Mouse (Mus musculus): ENCODE data around the gene Rc3h1. TPM values are rescaled to one million over a fixed set of nuclear protein-coding genes. Genes with fewer than 3 reads are reported as not detected.

Gene Rc3h1
- polyA plus RNA-seq, 1 experiment from 2014 or later, result 8.7 TPM

DNA sequence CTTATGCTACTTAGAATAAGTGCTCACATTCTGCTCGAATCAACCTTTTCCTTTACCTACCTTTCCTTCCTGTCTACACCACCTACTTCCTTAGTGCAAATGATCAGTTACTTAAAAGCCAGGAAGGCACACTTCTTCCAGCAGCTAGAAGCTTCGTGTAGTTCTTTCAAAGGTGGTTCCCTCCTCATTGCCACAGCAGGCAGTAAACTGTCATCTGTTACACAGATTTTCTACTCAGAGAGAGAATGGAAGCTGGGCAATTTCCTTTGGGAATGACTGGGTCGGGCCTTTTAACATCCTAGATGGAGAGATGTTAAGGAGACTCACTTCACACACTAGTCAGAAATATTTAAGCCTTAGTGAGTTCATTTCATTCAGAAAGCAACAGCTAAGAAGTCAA is 99.3 kb downstream of the Rc3h1 start:
- H3K4me1 ChIP-seq, result 0 out of 2 replicates have a peak, but pooled peaks cover 2% of the 10 kb centered on the region
- no peak for ATAC-seq (ENCODE audit: low FRiP score, low read depth)
- no peaks in the 10 kb centered on the region for H3K27me3 ChIP-seq (replicated peaks)
- H3K9me3 ChIP-seq, result no peaks in the 10 kb centered on the region
- no peak overlapping the region for H3K9ac ChIP-seq
- H3K27ac ChIP-seq, result no peak overlapping the region
- H3K36me3 ChIP-seq, result peaks cover 3% of the 10 kb centered on the region; the same call in 1 of the 2 replicates
- H3K4me2 ChIP-seq (replicated peaks), result no peak overlapping the region
- 43% methylated on average over 3 of the region's 3 CpGs for WGBS
- no peak overlapping the region for H3K4me3 ChIP-seq

DNA sequence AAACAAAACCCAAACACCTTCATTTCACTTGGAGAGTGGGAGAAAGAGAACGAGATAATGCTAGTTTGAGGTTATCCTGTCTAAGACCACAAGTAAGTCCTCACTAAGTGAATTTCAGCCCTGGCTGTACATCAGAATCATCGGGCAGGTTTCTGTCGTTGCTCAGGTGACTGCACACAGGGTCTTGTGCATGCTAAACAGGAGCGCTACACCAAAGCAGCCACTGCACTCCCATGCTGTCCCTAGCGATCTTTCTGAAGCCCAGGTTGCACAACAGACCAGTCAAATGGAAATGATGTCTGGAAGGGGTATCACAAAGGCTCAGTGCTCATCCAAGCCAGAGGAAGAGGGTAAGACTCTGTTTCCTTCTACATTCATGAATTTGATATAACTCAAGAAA is 100.3 kb downstream of the Rc3h1 start:
- Histone ChIP-seq H3K4me2 (replicated peaks) (no peak overlapping the region), H3K9ac (no peak overlapping the region), H3K27ac (no peak overlapping the region), H3K4me3 (no peak overlapping the region), H3K9me3 (no peaks in the 10 kb centered on the region), H3K36me3 (peaks cover 4% of the 10 kb centered on the region; the same call in 1 of the 2 replicates), H3K27me3 (replicated peaks) (no peaks in the 10 kb centered on the region), H3K4me1 (0 out of 2 replicates have a peak, but pooled peaks cover 2% of the 10 kb centered on the region)
- ATAC-seq (ENCODE audit: low FRiP score, low read depth), result no peak
- 82% methylated on average over 5 of the region's 5 CpGs for WGBS

DNA sequence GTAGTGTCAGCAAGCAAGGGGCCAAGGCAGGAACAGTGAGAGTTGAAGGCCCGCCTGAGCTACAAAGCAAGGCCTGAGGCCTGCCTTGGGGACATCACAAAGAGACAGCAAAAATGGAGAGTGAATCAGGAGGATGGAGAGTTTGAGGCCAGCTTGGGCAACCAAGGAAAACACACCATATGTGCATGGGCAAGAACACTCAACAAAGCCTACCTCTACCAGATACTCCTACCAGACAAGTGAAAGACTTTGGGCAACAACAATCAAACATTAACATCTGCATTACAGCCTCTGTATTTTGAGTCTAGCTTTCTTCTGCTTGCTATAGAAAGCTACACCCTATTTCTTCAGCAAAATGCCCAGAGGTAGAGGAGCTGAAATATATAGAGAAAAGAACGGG is 101.8 kb downstream of the Rc3h1 start:
- no peak for ATAC-seq (ENCODE audit: low FRiP score, low read depth)
- Histone ChIP-seq H3K36me3 (peaks cover 17% of the 10 kb centered on the region; the same call in 1 of the 2 replicates), H3K4me3 (no peak overlapping the region), H3K27ac (no peak overlapping the region), H3K4me1 (0 out of 2 replicates have a peak, but pooled peaks cover 2% of the 10 kb centered on the region), H3K9me3 (no peaks in the 10 kb centered on the region), H3K27me3 (replicated peaks) (no peaks in the 10 kb centered on the region), H3K4me2 (replicated peaks) (no peak overlapping the region), H3K9ac (no peak overlapping the region)
- WGBS, result 90% methylated on average over 2 of the region's 2 CpGs

DNA sequence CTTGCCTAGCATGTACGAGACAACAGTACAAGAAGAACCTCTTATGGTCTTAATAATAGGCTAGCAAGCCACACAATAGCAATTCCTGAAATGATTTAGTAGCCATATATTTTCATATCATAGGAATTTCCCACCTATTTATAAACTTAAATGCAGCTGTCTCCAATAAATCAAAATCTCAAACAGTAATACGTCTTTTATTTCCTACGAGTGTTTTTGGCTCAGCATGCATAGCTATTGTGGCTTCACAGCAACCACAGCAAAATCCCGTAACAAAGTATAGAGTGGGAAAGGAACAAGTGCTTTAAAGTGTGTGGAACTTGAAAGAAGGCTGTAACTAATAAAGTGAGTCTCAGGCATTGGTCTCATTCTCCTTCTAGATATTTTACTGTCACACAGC is 104.2 kb downstream of the Rc3h1 start:
- Histone ChIP-seq H3K4me2 (replicated peaks) (no peak overlapping the region), H3K9me3 (no peaks in the 10 kb centered on the region), H3K27me3 (replicated peaks) (no peaks in the 10 kb centered on the region), H3K27ac (no peak overlapping the region), H3K4me3 (no peak overlapping the region), H3K36me3 (peaks cover 16% of the 10 kb centered on the region; the same call in 1 of the 2 replicates), H3K9ac (no peak overlapping the region), H3K4me1 (0 out of 2 replicates have a peak, but pooled peaks cover 2% of the 10 kb centered on the region)
- ATAC-seq (ENCODE audit: low FRiP score, low read depth), result no peak
- 90% methylated on average over 4 of the region's 4 CpGs for WGBS

DNA sequence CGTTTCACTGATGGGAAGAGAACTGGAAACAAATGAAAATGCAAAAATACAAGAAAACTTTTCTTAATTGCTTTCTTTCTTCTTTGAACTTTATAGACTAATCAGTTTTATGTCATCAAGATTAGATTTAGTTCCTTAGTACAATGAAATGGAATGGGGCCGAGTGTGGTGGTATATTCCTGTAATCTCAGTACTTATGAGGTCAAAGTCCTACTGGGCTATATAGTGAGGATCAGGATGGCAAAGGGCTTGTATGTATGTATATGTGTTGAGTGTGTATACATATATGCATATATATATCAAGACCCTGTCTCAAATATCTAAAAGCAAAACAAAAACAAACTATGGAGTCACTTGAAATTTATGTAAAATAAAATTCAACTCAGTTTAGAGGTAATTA is 110.2 kb downstream of the Rc3h1 start:
- Histone ChIP-seq H3K4me3 (no peak overlapping the region), H3K27ac (no peak overlapping the region), H3K9ac (no peak overlapping the region), H3K9me3 (no peaks in the 10 kb centered on the region), H3K27me3 (replicated peaks) (no peaks in the 10 kb centered on the region), H3K4me1 (no peaks in the 10 kb centered on the region), H3K4me2 (replicated peaks) (no peak overlapping the region), H3K36me3 (peaks cover 47% of the 10 kb centered on the region)
- WGBS, result 85% methylated on average over 2 of the region's 2 CpGs
- no peak for ATAC-seq (ENCODE audit: low FRiP score, low read depth)

DNA sequence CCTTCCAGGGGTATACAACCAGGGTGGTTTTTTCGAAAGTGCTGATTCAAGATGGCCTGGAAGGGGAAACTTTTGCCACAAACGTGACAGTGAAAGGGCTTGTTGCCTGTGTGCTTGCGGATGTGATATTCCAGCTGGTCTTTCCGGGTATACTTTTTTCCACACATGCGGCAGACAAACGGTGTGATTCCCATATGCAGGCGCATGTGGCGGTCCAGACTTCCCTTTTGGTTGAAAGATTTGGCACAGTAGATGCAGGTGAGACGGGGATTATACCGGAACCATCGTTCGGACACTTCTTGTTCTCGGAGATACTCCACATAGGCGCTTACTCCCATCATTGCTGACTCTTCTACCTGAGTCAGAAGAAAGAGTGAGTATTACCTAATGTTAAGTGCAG is 113.8 kb downstream of the Rc3h1 start:
- Histone ChIP-seq H3K27ac (no peak overlapping the region), H3K4me3 (no peak overlapping the region), H3K27me3 (replicated peaks) (no peaks in the 10 kb centered on the region), H3K4me2 (replicated peaks) (no peak overlapping the region), H3K4me1 (no peaks in the 10 kb centered on the region), H3K36me3 (peaks cover 31% of the 10 kb centered on the region), H3K9me3 (no peaks in the 10 kb centered on the region), H3K9ac (no peak overlapping the region)
- ATAC-seq (ENCODE audit: low FRiP score, low read depth), result no peak
- 96% methylated on average over 14 of the region's 14 CpGs for WGBS

Other genes with a start within 250 kb of the Rc3h1 start
- gene Rabgap1l, start 113.2 kb upstream of the Rc3h1 start, polyA plus RNA-seq (2016; fragmentation: Nextera tagmentation; extraction: Ambion mirVana), result 15.2 and 16.2 TPM in 2 replicates
- gene Serpinc1, start 72.2 kb downstream of the Rc3h1 start, polyA plus RNA-seq (2016; fragmentation: Nextera tagmentation; extraction: Ambion mirVana), result 2.4 and 2.5 TPM in 2 replicates
- 8.7 and 10.3 TPM in 2 replicates for gene Zbtb37, start 128.4 kb downstream of the Rc3h1 start, polyA plus RNA-seq (2016; fragmentation: Nextera tagmentation; extraction: Ambion mirVana)
- 35.2 and 39.5 TPM in 2 replicates for gene Dars2, start 164.2 kb downstream of the Rc3h1 start, polyA plus RNA-seq (2016; fragmentation: Nextera tagmentation; extraction: Ambion mirVana)
- gene Cenpl, start 164.3 kb downstream of the Rc3h1 start, polyA plus RNA-seq (2016; fragmentation: Nextera tagmentation; extraction: Ambion mirVana), result 23.0 and 23.7 TPM in 2 replicates
- gene Klhl20, start 225.1 kb downstream of the Rc3h1 start, polyA plus RNA-seq (2016; fragmentation: Nextera tagmentation; extraction: Ambion mirVana), result 22.2 and 22.4 TPM in 2 replicates
- 5.0 and 6.4 TPM in 2 replicates for gene Ankrd45, start 236.3 kb downstream of the Rc3h1 start, polyA plus RNA-seq (2016; fragmentation: Nextera tagmentation; extraction: Ambion mirVana)

Measured in neural tube, embryonic 12.5 days (tissue).